Mouse (Mus musculus) heart, adult 9 months (tissue): ENCODE data around the gene Tars2.
A peak's percentile ranks its signal among the peaks of the same experiment; 100 is the strongest.
"Not testable (repeated sequence)": the region's sequence is repeated elsewhere in the genome, so short reads cannot be mapped to it uniquely, and the experiment has no call there.

ENCODE experiments used
- DNase-seq, 2 experiments: peaks; one replicate each; pipeline ENCODE4 v3.0.0; 2022; ENCODE audit warnings: low spot score in 2 of 2

Gene Tars2

DNA sequence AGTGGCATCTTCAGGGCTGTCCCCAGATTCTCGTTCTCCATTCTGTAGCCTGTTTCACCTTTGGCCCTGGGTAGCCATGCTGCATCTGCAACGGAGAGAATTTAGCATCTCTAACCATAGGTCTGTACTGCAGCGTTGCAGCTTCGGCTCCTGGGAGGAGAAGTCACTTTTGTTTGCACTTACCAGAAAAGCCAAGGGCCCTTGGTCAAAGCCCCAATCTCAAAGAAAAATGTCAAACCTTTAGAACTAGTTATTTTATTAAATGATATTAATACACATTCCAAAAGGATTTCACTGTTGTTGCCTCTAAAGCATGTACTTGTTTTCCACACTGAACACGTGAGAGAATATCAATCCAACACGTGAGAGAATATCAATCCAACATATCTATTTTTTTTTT lies at the start of gene Tars2:
TSS of gene Tars2 (minus strand) at position 101 of the 400 bp plus-strand sequence.
- no peak for DNase-seq

DNA sequence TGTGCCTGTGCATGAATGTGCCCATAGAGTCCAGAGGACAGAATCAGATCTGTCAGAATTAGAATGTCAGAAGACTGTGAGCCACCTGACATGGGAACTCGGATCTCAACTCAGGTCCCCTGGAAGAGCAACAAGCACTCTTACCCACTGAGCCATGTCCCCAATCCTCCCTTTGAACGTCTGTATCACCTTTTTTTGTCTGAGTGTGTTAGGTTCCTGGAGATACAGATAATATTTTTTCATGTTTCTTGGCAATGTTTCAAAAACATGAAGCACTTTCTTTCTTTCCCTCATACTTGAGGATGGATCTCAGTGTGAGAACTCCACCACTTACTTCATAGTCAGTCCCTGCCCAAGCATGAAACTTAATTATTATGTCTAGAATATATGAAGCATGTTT lies 48.4 kb upstream of the Tars2 start:
- no peak for DNase-seq

DNA sequence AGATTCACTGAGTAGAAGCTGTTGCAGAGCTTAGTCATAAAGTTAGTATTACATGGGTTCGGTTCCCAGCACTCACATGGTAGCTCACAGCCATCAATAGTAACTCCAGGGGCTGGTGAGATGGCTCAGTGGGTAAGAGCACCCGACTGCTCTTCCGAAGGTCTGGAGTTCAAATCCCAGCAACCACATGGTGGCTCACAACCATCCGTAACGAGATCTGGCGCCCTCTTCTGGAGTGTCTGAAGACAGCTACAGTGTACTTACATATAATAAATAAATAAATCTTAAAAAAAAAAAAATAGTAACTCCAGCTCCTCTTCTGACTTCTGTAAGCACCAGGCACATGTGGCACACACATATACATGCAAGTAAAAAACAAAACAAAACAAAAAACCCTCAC lies 47.6 kb upstream of the Tars2 start:
- DNase-seq, result not testable (repeated sequence)

DNA sequence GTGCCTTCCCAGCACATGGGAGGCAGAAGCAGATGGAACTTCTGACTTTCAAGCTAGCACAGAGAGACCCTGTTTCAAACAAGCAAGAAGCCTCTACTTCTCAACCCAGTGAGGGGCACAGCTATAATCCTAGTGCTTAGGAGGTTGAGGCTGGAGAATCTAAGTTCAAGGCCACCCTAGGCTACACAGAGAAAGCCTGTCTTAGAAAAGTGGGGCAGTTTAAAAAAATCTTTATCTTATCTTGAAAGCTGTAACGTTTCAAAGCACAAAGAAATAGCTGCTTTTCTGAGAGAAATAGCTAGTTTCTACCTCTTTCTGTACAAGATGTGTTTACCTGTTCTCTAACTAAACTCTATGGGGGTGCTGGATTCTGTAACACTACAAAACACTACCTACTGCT lies 46.7 kb upstream of the Tars2 start:
- DNase-seq, result no peak

DNA sequence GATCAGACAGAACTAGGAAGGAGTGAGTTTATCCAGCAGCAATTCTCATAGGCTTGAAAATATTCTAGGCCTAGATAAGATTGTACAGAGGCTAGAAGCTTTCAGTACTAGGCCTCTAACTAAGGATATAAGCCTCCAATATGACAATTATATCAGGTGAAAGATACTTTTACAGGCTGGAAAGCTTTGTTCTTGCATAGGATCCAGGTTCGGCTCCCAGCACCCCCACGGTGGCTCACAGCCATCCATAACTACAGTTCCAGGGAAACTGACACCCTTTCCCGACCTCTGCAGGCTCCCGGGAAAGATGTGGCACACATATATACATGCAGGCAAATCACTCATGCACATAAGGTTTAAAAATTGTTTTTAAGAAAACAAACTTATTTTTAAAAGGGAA lies 43.8 kb upstream of the Tars2 start:
- no peak for DNase-seq

DNA sequence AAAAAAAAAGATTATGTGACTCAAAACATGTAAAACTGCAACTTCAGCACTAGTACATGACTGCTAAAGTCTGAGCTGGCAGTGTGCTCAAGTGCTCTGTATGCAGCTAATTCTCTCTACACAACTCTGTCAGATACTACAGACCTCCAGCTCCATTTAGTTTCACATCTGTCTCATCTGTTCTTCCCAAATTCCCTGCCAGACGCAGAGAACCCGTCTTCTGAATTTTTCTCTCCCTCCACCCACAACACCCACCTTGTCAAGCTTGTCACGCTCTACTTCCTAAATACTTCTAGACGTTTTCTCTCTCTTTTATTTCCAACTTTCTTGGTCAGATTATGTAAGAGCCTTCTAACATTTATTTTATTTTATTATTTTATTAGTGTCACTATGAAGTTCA lies 38.8 kb upstream of the Tars2 start:
- DNase-seq, result no peak

DNA sequence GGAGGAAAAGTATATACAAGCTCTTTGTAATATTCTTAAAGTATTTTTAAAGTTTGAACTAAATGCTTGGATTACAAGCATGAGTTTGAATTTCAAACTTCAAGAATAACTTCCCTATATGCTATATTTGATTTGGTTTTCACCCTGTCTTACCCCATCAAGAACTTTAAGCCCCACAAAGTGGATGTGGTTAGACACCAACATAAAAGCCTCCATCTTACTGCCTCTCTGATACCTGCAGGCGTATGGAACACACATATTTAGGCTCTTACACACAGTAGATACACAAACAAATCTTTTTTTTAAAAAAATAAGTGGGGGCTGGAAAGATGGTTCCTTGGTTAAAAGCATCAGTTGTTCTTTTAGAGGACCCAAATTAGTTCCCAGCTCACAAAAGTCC lies 34.3 kb upstream of the Tars2 start:
- DNase-seq, result no peak

DNA sequence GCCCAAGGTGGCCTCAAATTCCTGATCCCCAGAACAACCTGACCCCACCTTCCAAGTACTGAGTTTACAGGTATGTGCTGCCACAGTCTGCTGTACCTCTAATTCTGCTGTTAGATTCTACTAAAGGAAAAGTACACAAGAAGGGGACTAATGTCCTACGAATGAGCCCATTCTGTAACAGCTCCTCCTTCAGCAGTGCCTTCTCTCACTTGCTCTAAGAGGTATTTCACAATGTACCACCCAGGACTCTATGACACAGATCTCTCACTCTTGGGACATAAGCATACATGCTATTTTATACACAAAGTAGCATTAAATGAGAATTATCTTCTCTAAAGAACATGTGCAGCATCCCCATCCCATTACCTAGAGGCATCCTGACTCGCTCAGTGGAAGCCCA lies 33.7 kb upstream of the Tars2 start:
- DNase-seq, result no peak

DNA sequence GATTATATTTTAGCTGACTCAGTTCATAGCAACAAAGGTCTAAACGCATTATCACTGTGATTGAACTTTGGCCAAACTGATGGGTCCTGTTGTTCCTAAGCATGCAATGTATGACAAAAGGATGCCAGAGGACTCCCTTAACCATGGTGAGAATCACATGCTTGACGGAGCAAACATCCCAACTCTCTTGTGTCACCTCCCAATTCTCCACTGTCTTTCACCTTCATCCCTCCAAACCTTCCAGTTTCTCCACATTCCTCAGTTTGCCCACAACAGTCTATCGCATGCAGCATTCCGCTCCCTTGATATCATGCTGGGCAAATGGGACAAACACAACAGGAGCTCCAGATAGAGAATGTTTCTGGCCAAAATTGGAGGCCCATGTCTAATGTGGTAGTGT lies 25.5 kb upstream of the Tars2 start:
- no peak for DNase-seq

DNA sequence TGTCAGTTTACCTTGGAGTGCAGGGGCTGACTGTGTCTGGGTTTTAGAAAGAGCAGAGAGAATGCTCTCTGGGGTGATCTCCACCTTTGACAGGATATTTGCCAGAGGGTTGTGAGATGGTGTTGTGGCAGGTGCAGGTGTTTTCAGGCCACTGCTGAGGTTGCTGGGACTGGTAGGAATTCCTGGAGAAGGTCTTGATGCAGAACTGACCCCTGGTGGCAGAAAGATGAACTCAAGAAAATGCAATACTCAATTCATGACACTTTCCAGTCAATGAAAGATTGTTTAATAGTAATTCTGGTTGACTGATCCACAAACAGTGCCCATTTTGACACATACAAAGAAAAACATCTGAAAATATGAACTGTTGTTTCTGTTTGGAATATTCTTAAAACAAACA lies 12.0 kb upstream of the Tars2 start:
- peak in 1 of 2 experiments; percentile 29 for DNase-seq

DNA sequence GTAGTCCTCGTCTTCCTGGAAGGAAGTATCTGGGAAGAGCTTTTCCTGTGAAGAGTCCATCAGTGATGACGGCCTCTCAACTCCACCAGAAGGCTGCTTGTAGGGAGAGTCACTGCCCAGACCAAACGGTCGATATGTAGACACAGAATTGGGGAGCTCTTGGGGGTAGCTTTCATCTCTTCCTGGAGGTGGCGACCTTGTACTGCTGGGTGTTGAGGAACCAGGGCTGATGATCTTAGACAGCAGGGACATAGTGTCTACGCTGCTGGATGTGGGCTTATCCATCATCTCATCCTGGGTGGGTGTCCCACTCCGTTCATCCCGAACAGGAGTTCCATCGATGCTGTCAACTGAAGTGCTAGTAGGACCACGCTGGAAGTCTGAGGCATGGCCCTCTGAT lies 5.5 kb upstream of the Tars2 start:
- DNase-seq, result no peak

DNA sequence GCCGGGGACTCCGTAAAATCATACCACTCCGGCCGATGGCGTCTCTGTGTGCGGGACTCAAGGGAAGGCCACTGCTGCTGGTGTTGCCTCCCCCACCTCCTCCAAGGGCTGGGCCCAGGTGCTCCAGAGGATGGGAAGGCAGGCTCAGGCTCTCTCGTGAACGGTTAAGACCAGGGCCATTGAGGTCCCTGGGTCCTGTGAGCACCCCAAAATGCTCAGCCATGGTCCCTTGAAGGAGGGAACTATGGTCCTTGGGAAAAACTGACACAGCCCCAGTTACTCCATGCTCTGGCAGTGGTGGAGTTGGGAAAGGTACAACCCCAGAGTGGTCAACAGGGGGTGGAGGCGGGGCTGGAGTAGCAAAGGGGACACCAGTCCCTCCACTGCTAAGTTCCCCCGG lies 3.8 kb upstream of the Tars2 start:
- DNase-seq, result no peak

DNA sequence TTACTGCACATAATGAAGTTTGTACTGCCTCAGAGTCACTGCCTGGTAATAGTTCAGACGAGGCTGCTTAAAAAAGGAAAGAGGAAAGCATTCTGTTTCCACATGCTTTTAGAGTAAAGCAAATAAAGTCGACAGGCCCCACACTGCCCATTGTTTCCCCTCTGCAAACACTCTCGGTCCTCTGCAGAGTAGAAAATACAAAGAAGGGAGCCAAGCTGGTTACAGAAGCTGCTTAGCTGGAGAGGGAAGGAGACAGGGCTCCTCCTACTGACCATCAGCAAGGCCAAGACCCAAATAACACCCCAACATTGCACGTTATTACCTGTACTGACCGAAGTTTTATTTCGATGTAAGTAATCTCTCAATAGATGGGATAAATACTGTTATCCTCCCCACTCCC lies 3.0 kb upstream of the Tars2 start:
- no peak for DNase-seq

DNA sequence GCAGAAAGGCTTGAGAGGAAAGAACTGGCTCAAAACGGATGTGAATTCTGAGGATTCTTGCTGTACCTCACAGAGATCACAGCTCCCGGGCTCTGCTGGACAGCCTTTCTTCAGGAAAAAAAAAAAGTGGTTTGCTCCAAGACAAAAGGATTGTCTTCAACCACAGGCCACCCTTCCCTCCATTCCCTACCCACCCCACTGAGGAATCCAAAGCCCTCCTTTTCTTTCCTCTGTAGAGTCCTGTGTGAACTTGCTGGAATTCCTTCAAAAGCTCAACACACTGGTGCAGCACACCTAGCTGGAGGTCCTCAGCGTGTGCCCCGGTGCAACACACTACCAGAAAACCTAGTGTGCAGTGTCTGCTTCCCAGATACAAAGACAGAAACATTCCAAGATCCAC lies 1.8 kb upstream of the Tars2 start:
- no peak for DNase-seq

DNA sequence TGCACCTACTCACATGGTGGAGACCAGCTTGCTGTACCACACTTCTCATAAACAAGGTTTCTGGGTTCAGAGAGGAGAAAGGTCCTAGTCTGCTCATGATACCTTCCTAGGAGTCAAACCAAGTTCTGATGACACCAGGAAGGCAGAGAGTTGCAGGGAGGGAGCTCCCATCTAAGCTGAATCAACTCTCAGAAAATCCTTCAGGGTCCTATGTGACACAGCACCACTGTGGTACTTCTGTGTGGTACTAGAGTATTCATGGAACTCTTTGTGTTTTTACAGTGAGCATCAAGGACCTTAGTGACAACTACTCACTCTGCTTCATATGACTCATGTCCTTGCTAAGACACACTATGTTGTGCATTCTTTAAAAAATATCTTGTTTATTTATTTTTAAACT lies 650 bp upstream of the Tars2 start:
- no peak for DNase-seq

DNA sequence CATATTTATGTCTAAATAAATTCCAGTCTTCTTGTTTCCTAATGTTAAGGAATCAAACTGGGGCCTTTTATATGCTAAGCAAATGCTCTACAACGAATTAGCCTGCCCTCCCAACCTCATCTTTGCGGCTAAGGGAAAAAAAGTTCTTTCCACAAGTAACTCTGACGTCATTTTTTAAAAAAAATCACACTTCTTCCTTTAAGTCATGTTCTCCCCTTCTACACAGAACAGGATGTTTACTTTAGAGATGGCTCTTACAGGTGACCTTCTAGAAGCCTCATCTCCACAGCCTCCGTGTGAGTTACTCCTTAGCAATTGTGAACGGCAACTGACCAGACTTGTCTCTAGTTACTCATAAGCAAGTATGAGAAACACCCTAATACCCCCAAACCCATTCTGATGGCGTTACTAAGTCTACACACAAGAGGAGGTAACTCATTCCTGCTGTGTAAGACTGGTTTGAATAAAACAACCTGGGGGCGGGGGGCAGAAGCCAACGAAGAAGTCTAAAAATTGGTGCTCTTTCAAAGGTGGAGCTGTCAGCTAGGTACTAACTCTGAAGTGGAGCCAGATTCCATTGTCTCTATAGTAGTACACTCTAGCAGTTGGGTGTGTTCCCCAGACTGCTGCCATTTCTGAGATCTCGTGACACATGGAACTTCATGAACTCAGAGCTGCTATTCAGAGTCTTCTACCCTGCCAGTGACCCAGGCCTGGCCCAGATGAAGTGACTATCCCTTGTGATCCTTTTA lies 1.4 kb downstream of the Tars2 start:
- DNase-seq, result no peak

DNA sequence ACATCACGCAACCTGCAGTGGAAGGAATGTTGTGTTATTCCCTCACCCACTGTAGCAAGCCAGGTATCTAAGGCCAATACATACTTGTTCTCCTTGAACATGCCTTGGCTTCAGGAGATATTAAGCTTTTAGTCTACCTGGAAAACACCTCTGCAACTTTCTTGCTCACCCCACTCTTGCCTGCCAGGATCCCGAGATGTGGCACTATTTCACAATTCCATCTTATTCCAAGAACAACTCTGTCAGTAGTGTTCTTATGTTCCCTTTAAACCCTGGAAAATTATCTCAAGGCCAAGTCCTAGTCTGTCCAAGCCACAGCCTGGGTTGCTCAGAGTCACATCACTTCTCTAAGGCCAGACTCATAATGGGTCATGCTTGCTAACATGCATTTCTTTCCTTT lies 3.2 kb downstream of the Tars2 start:
- DNase-seq, result no peak

DNA sequence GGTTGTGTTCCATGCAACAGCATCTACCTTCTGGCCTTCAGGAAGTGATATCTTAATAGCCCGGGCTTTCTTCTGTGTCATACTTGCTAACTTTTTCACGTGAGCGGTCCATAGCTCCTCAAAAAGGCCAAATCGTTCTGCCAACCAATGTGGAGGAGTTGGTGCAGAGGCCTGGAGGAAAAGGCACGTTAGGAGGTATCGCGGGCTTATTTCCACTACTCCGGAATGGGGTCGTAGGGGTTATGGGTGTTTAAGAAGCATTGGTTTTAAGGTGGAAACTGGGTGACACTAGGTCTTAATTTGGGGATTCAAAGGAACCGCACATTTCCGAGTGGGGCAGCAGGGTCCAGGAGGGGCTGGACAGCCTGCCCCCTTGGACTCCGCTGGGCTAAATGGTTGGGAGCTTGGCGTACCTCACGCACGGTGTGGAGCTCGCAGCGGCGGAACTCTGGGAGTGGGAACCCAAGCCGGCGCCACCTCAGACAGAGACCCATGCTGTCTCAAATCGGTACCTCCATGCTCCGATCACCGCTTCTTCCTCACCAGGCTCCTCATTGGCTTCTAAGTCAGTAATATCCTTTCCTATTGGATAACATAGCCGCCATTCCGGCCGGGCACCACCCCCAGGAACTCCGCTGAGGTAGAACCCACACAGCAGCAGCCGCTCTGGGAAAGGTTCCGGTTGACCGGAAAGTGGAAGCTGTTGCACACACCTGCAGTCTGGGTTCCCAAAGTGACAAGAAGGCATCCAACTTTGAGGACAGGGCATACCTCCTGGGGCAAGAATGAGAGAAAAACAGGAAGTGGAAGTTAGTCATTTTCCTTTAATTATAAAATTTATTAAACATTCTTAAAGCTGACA lies 5.4 kb downstream of the Tars2 start:
- peak; percentile 96 for DNase-seq

DNA sequence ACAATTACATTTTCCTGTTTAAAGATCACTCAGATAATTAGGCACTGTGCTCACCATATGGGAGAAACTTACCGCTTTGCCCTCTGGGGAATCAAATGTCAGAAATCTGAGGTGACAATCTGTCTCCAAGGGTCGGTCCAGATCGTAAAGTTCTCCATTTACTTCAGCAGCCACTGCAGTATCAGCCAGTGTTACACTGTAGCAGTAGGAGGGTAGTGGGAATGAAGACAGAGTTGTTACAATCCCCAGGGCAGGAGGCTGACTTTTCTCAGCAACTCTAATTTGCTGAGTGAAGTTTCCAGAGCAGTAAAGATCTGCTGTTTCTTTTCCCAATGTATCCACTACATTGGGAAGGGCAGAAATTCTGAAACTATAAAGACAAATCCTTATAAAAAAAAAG lies 7.1 kb downstream of the Tars2 start:
- DNase-seq, result no peak

DNA sequence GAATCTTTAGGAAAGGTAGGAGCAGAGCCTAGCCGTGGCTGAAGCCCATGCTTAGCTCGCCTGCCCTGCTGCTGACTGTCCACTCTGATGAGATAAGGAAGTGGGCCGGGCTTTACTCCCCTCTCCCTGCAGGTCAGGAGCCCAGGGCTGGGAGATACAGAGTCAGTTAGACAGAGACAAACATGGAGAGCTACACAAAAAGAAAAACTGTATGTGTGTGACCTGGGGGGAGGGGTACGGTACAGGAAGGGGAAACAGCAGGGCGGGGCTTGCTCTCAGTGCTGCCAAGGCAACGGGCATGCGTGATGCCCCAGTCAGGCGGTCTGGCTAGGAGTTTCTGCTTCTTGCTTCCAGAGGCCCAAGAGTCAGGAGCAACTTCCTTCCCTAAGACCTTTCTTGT lies 19.6 kb downstream of the Tars2 start:
- DNase-seq, result peak; percentile 59 to 75

DNA sequence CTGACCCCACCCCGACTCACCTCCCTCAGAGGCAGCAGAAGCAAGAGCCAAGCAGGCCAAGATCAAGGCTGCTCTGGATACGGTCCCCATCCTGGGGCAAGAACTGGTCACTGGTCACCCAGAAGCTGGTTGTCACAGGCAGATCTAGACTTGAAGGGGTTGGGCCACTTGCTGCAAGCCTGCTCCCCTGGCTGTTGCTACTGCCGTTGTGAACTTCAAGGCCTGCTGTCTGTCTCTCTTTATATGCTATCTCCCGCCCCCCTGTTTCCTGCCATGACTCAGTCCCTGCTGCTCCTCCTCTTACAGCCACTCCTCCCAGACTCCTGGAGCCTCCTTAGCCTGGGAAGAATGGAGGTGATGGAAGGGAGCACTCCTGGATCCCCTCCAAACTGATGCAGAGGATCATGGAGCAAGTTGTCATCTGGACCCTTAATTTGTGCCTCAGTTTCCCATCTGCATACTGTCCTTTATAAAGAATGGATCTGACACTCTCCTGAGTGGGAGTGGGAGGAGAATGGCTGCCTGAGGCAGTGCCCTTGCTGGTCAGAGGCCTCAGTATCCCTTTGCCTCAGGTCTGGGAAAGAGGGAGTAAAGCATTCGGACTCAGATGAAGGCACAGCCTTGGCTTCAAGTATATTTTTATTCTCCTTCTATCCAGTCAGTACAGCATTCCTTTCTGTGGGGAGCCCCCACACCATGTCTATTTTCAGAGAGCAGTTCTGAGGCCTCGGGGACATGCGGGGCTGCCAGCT lies 20.5 kb downstream of the Tars2 start, which contains the start of gene Ecm1:
TSS of gene Ecm1 (minus strand) at position 217 of the 752 bp plus-strand sequence.
- DNase-seq, result peak; percentile 83

DNA sequence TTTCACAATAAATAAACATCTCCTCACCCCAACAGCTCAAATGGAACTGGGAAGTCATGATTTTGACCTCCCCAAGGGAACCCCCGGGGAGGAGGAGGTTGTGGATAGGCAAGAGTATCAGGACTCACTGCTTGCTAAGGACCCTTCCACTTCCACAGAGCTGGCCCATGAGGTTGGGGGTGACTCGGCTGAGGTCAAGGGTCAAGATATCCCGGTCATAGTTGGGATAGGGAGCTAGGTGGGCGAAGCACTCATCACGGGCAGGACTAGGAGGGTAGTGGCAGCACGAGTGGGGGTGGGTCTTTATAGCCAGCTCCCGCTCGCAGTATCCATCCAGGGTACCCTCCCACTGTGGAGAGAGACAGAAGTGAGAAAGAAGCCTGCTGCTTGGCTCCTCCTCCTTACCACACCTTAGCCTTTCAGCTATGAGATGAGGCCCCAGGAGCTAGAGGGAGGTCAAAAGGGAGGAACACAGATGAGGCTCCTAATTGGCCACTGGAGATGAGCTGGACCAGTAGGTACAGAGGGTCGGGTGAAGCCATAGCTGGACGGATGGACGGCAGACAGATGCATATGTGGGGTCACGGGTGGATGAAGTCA lies 24.8 kb downstream of the Tars2 start:
- DNase-seq, result no peak
